Mouse (Mus musculus): Measurements from ENCODE around the gene C8b.

C8b gene

GRCm38 (mm10) chr4:104766065-104766464 lies at the start of gene C8b:
TSS of gene C8b (plus strand) at chr4:104766317.
- no peak for DNase-seq (ENCODE audit: low spot score in 2 of 2)

- DNase-seq (ENCODE audit: low spot score in 2 of 2) = no peak
Measured at GRCm38 (mm10) chr4:104716506-104716905, 49.6 kb upstream of the C8b start.

GRCm38 (mm10) chr4:104718973-104719795 lies 46.9 kb upstream of the C8b start:
- no peak for DNase-seq (ENCODE audit: low spot score in 2 of 2)

GRCm38 (mm10) chr4:104723527-104724045 lies 42.5 kb upstream of the C8b start:
- no peak for DNase-seq (ENCODE audit: low spot score in 2 of 2)

- peak in 1 of 2 experiments; percentile 17 for DNase-seq (ENCODE audit: low spot score in 2 of 2)
Measured at GRCm38 (mm10) chr4:104724258-104724657, 41.9 kb upstream of the C8b start.

- DNase-seq (ENCODE audit: low spot score in 2 of 2) = peak in 1 of 2 experiments; percentile 32
Measured at GRCm38 (mm10) chr4:104725673-104726072, 40.4 kb upstream of the C8b start.

GRCm38 (mm10) chr4:104729185-104729584 lies 36.9 kb upstream of the C8b start:
- no peak for DNase-seq (ENCODE audit: low spot score in 2 of 2)

- DNase-seq (ENCODE audit: low spot score in 2 of 2) = no peak
Measured at GRCm38 (mm10) chr4:104746500-104746899, 19.6 kb upstream of the C8b start.

- no peak for DNase-seq (ENCODE audit: low spot score in 2 of 2)
Measured at GRCm38 (mm10) chr4:104754090-104754489, 12.0 kb upstream of the C8b start.

GRCm38 (mm10) chr4:104760878-104761624 lies 5.1 kb upstream of the C8b start:
- DNase-seq (ENCODE audit: low spot score in 2 of 2) = no peak

GRCm38 (mm10) chr4:104768190-104768589 lies 2.1 kb downstream of the C8b start:
- DNase-seq (ENCODE audit: low spot score in 2 of 2) = no peak

GRCm38 (mm10) chr4:104769602-104770001 lies 3.5 kb downstream of the C8b start:
- no peak for DNase-seq (ENCODE audit: low spot score in 2 of 2)

- DNase-seq (ENCODE audit: low spot score in 2 of 2) = no peak
Measured at GRCm38 (mm10) chr4:104770331-104770730, 4.2 kb downstream of the C8b start.

GRCm38 (mm10) chr4:104775601-104776000 lies 9.5 kb downstream of the C8b start:
- no peak for DNase-seq (ENCODE audit: low spot score in 2 of 2)

- no peak for DNase-seq (ENCODE audit: low spot score in 2 of 2)
Measured at GRCm38 (mm10) chr4:104779460-104779859, 13.3 kb downstream of the C8b start.

- DNase-seq (ENCODE audit: low spot score in 2 of 2) = no peak
Measured at GRCm38 (mm10) chr4:104781441-104781840, 15.3 kb downstream of the C8b start.

- DNase-seq (ENCODE audit: low spot score in 2 of 2) = no peak
Measured at GRCm38 (mm10) chr4:104782346-104782745, 16.2 kb downstream of the C8b start.

- no peak for DNase-seq (ENCODE audit: low spot score in 2 of 2)
Measured at GRCm38 (mm10) chr4:104792111-104792510, 26.0 kb downstream of the C8b start.

- no peak for DNase-seq (ENCODE audit: low spot score in 2 of 2)
Measured at GRCm38 (mm10) chr4:104798951-104799350, 32.8 kb downstream of the C8b start.

GRCm38 (mm10) chr4:104801625-104802024 lies 35.5 kb downstream of the C8b start:
- DNase-seq (ENCODE audit: low spot score in 2 of 2) = no peak

GRCm38 (mm10) chr4:104804100-104804499 lies 38.0 kb downstream of the C8b start:
- DNase-seq (ENCODE audit: low spot score in 2 of 2) = no peak

GRCm38 (mm10) chr4:104805414-104806257 lies 39.5 kb downstream of the C8b start:
- no peak for DNase-seq (ENCODE audit: low spot score in 2 of 2)
